Mouse (Mus musculus) heart, postnatal 0 days (tissue): ENCODE data around the gene Mtrf1.

Source experiments
- CTCF ChIP-seq: IDR thresholded peaks from 2 replicates; pipeline ENCODE4 v1.5.1; 2016; ENCODE audit warnings: antibody characterized with exemption, control low read depth, low read depth
- EP300 ChIP-seq: IDR thresholded peaks from 2 replicates; pipeline ENCODE4 v1.6.1; 2016; ENCODE audit warnings: antibody characterized with exemption, low read depth

GRCm38 (mm10) chr14:79434068-79434467, 36.5 kb downstream of the Mtrf1 start:
- TF ChIP-seq CTCF (no peak), EP300 (no peak)
